Mouse (Mus musculus) heart, postnatal 0 days (tissue): Measurements from ENCODE around the gene Rnf181. TPM values are rescaled to one million over a fixed set of nuclear protein-coding genes. Genes with fewer than 3 reads are reported as not detected.

Experiments used
- ATAC-seq: fragments of 200-750 bp; cut with Nextera tagmentation; 2 replicates; pipeline ENCODE4 v1.8.0; 2017; ENCODE audit warnings: low read depth, moderate number of reproducible peaks, moderate library complexity; ENCODE audit not compliant: insufficient read depth
- DNase-seq: peaks from one replicate; pipeline ENCODE4 v3.0.0-alpha.2; 2016; ENCODE audit warnings: low spot score
- H3K27ac ChIP-seq: fragments of 300-500 bp; sonication (generic); 2 replicates; pipeline ENCODE4 v1.5.1; 2014; ENCODE audit warnings: low read depth, mild to moderate bottlenecking
- H3K27me3 ChIP-seq: fragments of 300-500 bp; sonication (generic); 2 replicates; pipeline ENCODE4 v1.6.1; 2014; ENCODE audit warnings: low read length, mixed read lengths; ENCODE audit not compliant: control insufficient read depth, insufficient read depth
- H3K36me3 ChIP-seq: fragments of 300-500 bp; sonication (generic); replicated peaks from 2 replicates; pipeline ENCODE4 v1.6.1; 2014; ENCODE audit warnings: low read length, mixed read lengths; ENCODE audit not compliant: control insufficient read depth, insufficient read depth
- H3K4me1 ChIP-seq: fragments of 300-500 bp; sonication (generic); 2 replicates; pipeline ENCODE4 v1.6.1; 2014; ENCODE audit warnings: antibody characterized with exemption; ENCODE audit not compliant: control insufficient read depth, insufficient read depth
- H3K4me2 ChIP-seq: fragments of 300-500 bp; sonication (generic); 2 replicates; pipeline ENCODE4 v1.6.1; 2014; ENCODE audit warnings: low read depth, mild to moderate bottlenecking, low read length, moderate library complexity
- H3K4me3 ChIP-seq: fragments of 300-500 bp; sonication (generic); 2 replicates; pipeline ENCODE4 v1.5.1; 2014; ENCODE audit warnings: low read depth, low read length
- H3K9ac ChIP-seq: fragments of 300-500 bp; sonication (generic); replicated peaks from 2 replicates; pipeline ENCODE4 v1.6.1; 2014; ENCODE audit warnings: low read depth, low read length, mixed read lengths
- H3K9me3 ChIP-seq: fragments of 300-500 bp; sonication (generic); replicated peaks from 2 replicates; pipeline ENCODE4 v1.6.1; 2016; ENCODE audit warnings: low read length; ENCODE audit not compliant: control insufficient read depth
- CTCF ChIP-seq: IDR thresholded peaks from 2 replicates; pipeline ENCODE4 v1.5.1; 2016; ENCODE audit warnings: antibody characterized with exemption, control low read depth, low read depth
- EP300 ChIP-seq: IDR thresholded peaks from 2 replicates; pipeline ENCODE4 v1.6.1; 2016; ENCODE audit warnings: antibody characterized with exemption, low read depth
- WGBS: fragments of 180-500 bp; shearing (Covaris S2); extraction: QIAGEN DNeasy Blood & Tissue Kit; methylation state at CpG from one replicate; pipeline ENCODE4 v1.1.7; 2014; 5-methylcytosine and 5-hydroxymethylcytosine counted together
- polyA plus RNA-seq: library from polyadenylated mRNA; unstranded; fragments of >200 nt; fragmentation: Nextera tagmentation; extraction: Ambion mirVana; gene quantifications from 2 replicates; pipeline ENCODE4 v1.2.1, GENCODE M21; 2015
- total RNA-seq: library from RNA; depleted of rRNA; stranded (reverse); fragments of >200 nt; gene quantifications from 2 replicates; pipeline ENCODE4 v1.2.3, GENCODE M21; 2014; ENCODE audit warnings: low replicate concordance; rRNA removed

The Rnf181 gene
- total and polyA plus RNA-seq, 2 experiments from 2014 or later, result 53.5 to 74.9 TPM

GRCm38 (mm10) chr6:72312198-72312597 is 54.6 kb downstream of the Rnf181 start:
- no peak for DNase-seq

More at GRCm38 (mm10) chr6:72312198-72312597, 54.6 kb downstream of the Rnf181 start:
- no peak for ATAC-seq
- Histone ChIP-seq H3K9ac (no peak overlapping the region), H3K4me2 (no peak overlapping the region), H3K36me3 (peaks cover under 1% of the 10 kb centered on the region; the same call in 1 of the 2 replicates), H3K27ac (no peak overlapping the region), H3K4me3 (no peak overlapping the region), H3K9me3 (no peaks in the 10 kb centered on the region), H3K27me3 (no peaks in the 10 kb centered on the region), H3K4me1 (peaks cover 13% of the 10 kb centered on the region)
- TF ChIP-seq EP300 (no peak), CTCF (no peak)
- 95% methylated on average over 3 of the region's 3 CpGs for WGBS

Other genes with a start within 250 kb of the Rnf181 start
- gene Atoh8, start 131.4 kb downstream of the Rnf181 start, total RNA-seq, result 4.5 and 14.7 TPM in 2 replicates
- gene Atoh8, start 131.4 kb downstream of the Rnf181 start, polyA plus RNA-seq, result 7.1 and 8.6 TPM in 2 replicates
- 0.84 and 1.7 TPM in 2 replicates for gene Sftpb, start 62.3 kb downstream of the Rnf181 start, total RNA-seq
- 0.33 and 0.55 TPM in 2 replicates for gene Sftpb, start 62.3 kb downstream of the Rnf181 start, polyA plus RNA-seq
- 50.9 and 59.9 TPM in 2 replicates for gene Usp39, start 21.8 kb downstream of the Rnf181 start, total RNA-seq
- 15.8 and 16.9 TPM in 2 replicates for gene Usp39, start 21.8 kb downstream of the Rnf181 start, polyA plus RNA-seq
- gene 0610030E20Rik, start 19.6 kb downstream of the Rnf181 start, total RNA-seq, result 7.3 and 12.0 TPM in 2 replicates
- 11.9 and 12.9 TPM in 2 replicates for gene 0610030E20Rik, start 19.6 kb downstream of the Rnf181 start, polyA plus RNA-seq
- 18.2 and 23.2 TPM in 2 replicates for gene Tmem150a, start 11.5 kb downstream of the Rnf181 start, total RNA-seq
- 8.0 and 9.7 TPM in 2 replicates for gene Tmem150a, start 11.5 kb downstream of the Rnf181 start, polyA plus RNA-seq
- gene Vamp5, start 13.5 kb upstream of the Rnf181 start, total RNA-seq, result 19.5 and 39.8 TPM in 2 replicates
- 49.0 and 52.9 TPM in 2 replicates for gene Vamp5, start 13.5 kb upstream of the Rnf181 start, polyA plus RNA-seq
- 69.8 and 109 TPM in 2 replicates for gene Vamp8, start 23.7 kb upstream of the Rnf181 start, total RNA-seq
- 174 and 175 TPM in 2 replicates for gene Vamp8, start 23.7 kb upstream of the Rnf181 start, polyA plus RNA-seq
- gene Ggcx, start 47.4 kb upstream of the Rnf181 start, total RNA-seq, result 16.8 and 21.9 TPM in 2 replicates
- gene Ggcx, start 47.4 kb upstream of the Rnf181 start, polyA plus RNA-seq, result 13.2 and 16.8 TPM in 2 replicates
- 111 and 123 TPM in 2 replicates for gene Mat2a, start 72.6 kb upstream of the Rnf181 start, total RNA-seq
- gene Mat2a, start 72.6 kb upstream of the Rnf181 start, polyA plus RNA-seq, result 200 and 229 TPM in 2 replicates
- not detected in 2 replicates for gene Sh2d6, start 154.8 kb upstream of the Rnf181 start, total RNA-seq
- gene Sh2d6, start 154.8 kb upstream of the Rnf181 start, polyA plus RNA-seq, result not detected in 2 replicates
- 25.1 and 53.6 TPM in 2 replicates for gene Capg, start 177.4 kb upstream of the Rnf181 start, total RNA-seq
- gene Capg, start 177.4 kb upstream of the Rnf181 start, polyA plus RNA-seq, result 24.9 and 25.9 TPM in 2 replicates
- gene Elmod3, start 231.5 kb upstream of the Rnf181 start, total RNA-seq, result 21.9 and 30.9 TPM in 2 replicates
- gene Elmod3, start 231.5 kb upstream of the Rnf181 start, polyA plus RNA-seq, result 17.6 and 18.6 TPM in 2 replicates
- gene Retsat, start 231.5 kb upstream of the Rnf181 start, total RNA-seq, result 21.8 and 41.8 TPM in 2 replicates
- 64.4 and 69.1 TPM in 2 replicates for gene Retsat, start 231.5 kb upstream of the Rnf181 start, polyA plus RNA-seq